Mouse (Mus musculus) CD4-positive, CD25-positive, alpha-beta regulatory T cell, adult 4 months (primary cell): ENCODE results near the gene Nceh1. TPM values are rescaled to one million over a fixed set of nuclear protein-coding genes. Genes with fewer than 3 reads are reported as not detected.
"Not testable (repeated sequence)": the region's sequence is repeated elsewhere in the genome, so short reads cannot be mapped to it uniquely, and the experiment has no call there.

Experiments
- ATAC-seq: one replicate; pipeline ENCODE4 v1.8.0; 2017
- polyA plus RNA-seq, 2 experiments: library from polyadenylated mRNA; unstranded; fragments of 100-300 nt; shearing (Covaris generic); gene quantifications; one replicate each; pipeline ENCODE4 v1.2.1; 2017

The Nceh1 gene
- polyA plus RNA-seq, 2 experiments from 2014 or later, result 22.1 to 26.8 TPM

- ATAC-seq, result no peak
Observed at GRCm38 (mm10) chr3:27233361-27233760, 50.6 kb downstream of the Nceh1 start.

- no peak for ATAC-seq
Observed at GRCm38 (mm10) chr3:27233841-27234240, 51.1 kb downstream of the Nceh1 start.

GRCm38 (mm10) chr3:27234976-27235375 is 52.2 kb downstream of the Nceh1 start:
- ATAC-seq, result no peak

DNA sequence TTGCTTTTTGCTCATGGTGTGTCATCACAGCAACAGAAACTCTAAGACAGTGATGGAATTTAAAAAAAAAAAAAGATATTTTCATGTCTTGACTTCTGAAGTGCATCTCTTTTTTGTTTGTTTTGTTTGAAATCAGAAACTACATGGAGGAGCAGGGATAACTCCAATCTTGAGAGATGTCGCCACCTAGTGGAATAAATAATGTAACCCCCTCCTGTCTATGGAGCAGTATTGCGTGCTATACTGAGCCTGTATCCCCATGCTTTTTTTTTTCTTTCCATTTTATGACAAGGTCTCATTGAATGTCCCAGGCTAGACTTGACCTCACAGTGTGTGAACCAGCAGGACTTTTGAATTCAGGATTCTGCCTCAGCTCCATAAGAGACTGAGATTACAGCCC is 54.5 kb downstream of the Nceh1 start:
- peak; percentile 88 for ATAC-seq

DNA sequence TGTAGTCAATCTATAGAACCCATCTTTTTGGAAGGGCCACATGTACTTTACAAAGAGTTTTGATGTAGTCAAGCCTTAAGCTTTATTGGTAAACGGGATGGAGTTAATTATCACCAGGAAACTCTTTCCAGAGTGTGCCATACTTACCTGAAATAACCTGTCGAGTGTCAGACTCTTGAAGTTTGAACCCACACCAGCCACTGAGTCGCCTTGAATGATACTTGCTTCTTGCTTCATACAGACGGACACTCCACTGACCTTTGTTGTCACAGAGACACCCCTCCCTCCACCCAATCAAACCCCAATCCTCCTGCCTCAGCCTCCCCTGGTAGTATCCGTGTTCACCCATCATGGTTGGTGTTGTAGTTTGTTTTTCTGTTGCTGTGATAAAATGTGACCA is 55.8 kb downstream of the Nceh1 start:
- no peak for ATAC-seq

- ATAC-seq, result no peak
Observed at GRCm38 (mm10) chr3:27239568-27239967, 56.8 kb downstream of the Nceh1 start.

GRCm38 (mm10) chr3:27241864-27242263 is 59.1 kb downstream of the Nceh1 start:
- no peak for ATAC-seq

DNA sequence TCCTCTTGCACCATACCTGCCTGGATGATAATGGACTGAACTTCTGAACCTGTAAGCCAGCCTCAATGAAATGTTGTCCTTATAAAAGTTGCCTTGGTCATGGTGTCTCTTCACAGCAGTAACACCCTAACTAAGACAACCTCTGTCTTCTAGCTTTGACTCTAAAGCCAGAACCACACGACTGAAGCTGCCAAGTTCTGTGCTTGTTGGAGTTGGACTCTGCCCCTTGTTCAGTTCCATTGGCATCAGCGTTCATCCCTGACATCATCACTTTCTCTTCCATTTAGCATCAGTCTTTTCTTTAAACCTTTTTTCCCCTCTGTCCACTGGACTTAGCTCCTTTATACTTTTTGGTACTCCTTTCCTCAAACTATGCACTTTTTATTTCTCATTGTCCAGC is 63.4 kb downstream of the Nceh1 start:
- no peak for ATAC-seq

DNA sequence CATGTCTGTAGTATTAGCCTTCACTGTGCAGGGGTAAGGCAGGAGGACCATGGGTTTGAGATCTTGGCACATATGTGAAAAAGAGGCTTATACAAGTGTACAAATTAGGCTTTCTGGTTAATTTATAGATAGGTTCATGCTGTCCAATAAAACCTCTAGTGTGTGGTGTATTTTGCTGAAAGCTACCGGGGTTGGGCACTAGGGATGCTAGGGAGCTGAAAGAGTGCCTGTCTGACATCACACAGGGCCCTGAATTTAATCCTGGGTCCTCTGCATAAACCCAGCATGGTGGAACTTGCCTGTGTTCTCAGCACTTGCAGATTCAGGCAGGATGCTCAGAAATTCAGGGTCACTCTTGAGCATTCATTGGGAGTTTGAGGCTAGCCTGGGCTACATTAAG is 65.0 kb downstream of the Nceh1 start:
- no peak for ATAC-seq

DNA sequence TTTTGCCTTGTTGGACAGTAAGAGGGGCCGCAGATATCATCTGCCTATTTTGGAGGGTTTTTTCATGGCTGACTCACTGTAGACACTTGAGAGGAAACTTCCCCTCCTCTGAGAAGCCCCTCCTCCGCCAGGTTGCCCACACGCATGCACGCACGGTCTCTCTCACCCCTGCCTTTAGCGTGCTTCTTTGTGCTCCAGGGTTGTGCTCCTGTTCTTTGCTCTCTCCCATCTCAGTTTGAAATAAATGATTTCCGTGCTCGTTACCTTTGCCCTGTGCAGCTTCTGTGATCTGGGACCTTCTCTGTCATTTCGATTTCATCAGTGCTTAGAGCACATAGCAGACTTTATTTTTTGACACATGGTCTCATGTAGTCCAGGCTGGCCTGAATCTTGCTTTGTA is 66.3 kb downstream of the Nceh1 start:
- no peak for ATAC-seq

DNA sequence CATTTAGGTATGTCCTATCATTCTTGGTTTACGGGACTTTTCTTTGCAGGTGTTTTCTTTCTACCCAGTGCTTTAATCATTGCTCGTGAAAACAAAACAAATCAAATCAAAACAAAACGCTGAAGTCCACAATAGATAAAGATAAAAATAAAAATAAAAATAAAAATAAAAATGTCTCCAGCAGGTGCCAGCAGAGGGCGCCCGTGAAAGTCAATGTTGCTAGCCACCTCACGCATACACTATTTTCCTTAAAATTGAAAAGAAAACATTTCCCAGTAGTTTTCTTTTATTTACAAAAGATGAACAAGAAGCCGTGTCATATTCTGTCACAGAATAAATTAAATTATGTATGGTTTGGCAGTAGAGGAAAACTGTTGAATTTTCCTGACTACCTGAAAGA is 68.2 kb downstream of the Nceh1 start:
- ATAC-seq, result no peak

GRCm38 (mm10) chr3:27258461-27258860 is 75.7 kb downstream of the Nceh1 start:
- ATAC-seq, result peak; percentile 65

DNA sequence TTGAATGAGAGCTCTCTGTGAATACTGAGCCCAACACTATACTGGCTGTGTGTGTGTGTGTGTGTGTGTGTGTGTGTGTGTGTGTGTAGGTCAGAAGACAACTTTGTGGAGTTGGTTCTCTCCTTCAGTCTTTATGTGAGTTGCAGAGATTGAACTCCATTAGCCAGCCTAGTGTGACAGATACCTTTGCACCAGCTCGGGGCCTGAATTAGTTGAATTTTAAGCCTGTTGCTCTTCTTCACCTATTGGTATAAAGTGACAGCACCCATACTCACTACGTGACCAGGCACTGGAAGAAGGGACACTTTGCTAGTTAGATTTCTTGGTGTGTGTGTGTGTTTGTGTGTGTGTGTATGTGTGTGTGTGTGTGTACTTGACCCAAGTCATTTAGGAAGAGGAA is 77.6 kb downstream of the Nceh1 start:
- ATAC-seq, result no peak

GRCm38 (mm10) chr3:27267327-27267726 is 84.6 kb downstream of the Nceh1 start:
- ATAC-seq, result no peak

DNA sequence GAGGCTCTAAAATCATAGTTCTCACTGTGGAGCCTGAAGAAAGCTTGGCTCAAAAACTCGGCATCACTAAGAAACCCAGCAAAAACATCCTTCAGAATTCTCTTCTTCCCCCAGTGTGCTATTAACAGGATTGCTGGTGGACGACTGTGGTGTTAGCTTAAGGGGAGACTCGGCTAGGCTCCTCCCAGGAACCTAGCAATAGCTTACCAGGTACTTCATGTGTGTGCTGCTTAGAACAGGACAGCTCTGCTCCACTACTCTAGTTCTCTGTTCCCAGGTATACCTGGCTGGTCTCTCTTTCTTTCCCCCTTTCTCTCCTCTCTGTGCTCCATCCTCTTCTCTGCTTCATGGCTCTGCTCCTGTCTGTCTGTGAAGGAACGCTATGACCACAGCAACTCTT is 85.1 kb downstream of the Nceh1 start:
- ATAC-seq, result no peak

GRCm38 (mm10) chr3:27269151-27269550 is 86.4 kb downstream of the Nceh1 start:
- no peak for ATAC-seq

- ATAC-seq, result peak; percentile 89
Observed at GRCm38 (mm10) chr3:27270160-27270962, 87.6 kb downstream of the Nceh1 start.

DNA sequence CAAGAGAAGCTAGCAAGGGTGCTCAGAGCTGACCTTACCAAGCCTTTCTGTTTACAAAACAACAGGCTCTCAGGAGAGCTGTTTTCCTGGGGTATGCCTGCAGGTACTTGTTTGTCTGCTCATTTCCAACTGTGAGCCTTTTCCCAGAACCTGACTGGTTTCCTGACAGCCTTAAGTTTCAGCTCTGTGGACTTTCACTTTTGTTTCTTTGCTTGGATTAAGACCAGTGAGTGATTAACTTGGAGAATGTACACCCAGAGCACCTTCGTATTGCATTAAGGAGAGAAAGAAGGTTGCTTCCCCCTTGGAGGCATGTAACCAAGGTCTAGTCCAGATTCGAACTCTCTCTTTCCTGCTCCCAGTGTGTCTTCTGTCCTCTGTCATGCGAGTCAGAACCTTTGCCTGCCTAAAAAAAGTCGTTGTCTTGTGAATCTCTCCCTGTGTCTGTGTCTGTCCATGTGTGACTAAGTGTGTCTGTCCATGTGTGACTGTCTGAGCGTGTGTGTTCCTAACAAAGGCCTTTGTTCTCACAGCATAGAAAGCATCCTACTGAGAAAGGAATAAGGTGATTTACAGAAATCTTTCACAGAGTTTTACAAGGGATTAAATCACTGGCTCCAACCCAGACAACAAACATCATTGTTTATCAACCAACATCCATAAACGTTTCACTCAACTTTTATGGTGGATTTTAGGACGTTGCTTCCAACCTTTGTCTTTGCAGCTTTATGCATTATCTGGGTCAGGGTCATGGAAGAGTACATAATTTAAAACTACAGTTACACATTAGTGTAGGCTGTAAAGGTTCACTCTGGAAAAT is 90.4 kb downstream of the Nceh1 start:
- ATAC-seq, result no peak

DNA sequence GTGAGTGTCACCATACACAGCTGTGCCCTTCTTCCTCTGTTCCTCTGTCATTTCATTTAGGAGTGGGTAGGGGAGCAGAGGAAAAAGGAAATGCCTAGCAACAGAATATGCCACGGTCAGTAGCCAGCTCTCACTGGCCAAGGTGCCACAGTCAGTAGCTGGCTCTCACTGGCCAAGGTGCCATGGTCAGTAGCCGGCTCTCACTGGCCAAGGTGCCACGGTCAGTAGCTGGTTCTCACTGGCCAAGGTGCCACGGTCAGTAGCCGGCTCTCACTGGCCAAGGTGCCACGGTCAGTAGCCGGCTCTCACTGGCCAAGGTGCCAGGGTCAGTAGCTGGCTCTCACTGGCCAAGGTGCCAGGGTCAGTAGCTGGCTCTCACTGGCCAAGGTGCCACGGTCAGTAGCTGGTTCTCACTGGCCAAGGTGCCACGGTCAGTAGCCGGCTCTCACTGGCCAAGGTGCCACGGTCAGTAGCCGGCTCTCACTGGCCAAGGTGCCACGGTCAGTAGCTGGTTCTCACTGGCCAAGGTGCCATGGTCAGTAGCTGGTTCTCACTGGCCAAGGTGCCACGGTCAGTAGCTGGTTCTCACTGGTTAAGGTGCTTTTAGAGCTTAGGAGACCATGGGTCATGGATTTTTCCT is 96.6 kb downstream of the Nceh1 start:
- not testable (repeated sequence) for ATAC-seq

- peak; percentile 47 for ATAC-seq
Observed at GRCm38 (mm10) chr3:27280280-27280749, 97.5 kb downstream of the Nceh1 start.

- no peak for ATAC-seq
Observed at GRCm38 (mm10) chr3:27283071-27283713, 100.4 kb downstream of the Nceh1 start.

DNA sequence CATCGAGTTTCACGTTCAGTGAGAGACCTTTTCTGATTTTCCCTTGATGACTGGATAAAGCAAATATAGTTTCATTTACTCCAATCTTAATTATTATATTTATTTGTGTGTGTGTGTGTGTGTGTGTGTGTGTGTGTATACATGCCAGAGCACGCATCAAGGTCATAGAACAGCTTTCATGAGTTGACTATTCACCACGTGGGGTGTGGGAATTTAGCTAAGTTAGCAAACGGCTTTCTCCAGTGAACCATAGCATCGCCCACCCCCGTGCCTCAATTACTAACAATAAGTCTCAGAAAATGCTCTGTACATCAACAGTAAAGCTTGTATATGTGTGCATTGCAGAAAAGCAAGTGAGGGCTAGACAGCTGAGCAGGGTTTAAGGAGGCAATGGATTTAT is 101.0 kb downstream of the Nceh1 start:
- ATAC-seq, result no peak

DNA sequence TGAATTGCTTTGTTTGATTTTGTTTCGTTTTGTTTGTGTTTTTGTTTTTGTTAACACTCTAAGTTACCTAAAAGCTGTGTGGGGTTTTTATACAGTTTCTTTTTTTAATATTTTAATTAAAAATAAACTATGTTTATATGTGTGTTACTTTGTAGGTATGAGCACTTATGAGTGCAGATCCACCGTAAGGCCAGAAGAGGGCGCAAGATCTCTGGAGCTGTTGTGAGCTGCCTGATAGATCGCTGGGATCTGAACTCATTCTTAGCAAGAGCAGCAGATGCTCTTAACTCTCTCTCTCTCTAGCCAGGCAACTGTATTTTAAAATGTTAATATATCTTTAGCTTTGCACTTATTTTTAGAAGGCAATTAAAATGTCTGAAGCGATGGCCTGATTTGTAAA is 101.5 kb downstream of the Nceh1 start:
- ATAC-seq, result no peak
